Mouse (Mus musculus) cortical plate, adult 2 months (tissue): ENCODE measurements around the gene Trim56.

ENCODE experiments used
- CTCF ChIP-seq: fragments of 200-500 bp; IDR thresholded peaks from 2 replicates; pipeline ENCODE4 v1.5.1; 2011; ENCODE audit warnings: mild to moderate bottlenecking, control low read depth, low read length; ENCODE audit not compliant: insufficient read depth; ENCODE audit errors: extremely low read depth
- POLR2A ChIP-seq: fragments of 200-500 bp; IDR thresholded peaks from 2 replicates; pipeline ENCODE4 v1.6.1; 2011; ENCODE audit warnings: mild to moderate bottlenecking, low read length, control low read depth; ENCODE audit not compliant: insufficient read depth; ENCODE audit errors: extremely low read depth

DNA sequence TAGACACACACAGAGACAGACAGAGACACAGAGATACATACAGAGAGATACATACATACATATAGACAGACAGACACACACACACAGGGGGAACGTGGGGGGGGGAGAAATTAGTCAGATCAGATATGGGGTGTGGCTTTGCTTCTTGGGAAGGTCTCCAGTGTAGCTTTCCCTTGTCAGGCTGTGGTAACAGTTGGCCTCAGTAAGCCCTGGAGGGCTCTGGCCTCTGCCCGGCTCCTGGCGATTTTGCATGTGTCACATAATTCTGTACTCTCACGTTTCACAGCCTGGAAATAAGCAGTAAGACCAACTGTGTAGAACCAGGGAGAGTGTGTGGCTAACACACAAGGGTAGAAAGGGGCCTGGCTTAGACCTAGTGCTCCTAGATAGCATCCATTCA, 15.3 kb downstream of the Trim56 start:
- TF ChIP-seq CTCF (no peak), POLR2A (no peak)
